Comparison of ENCODE assay signal across 26 mouse cellular contexts in genomic region chr11:22815877-22816276, GRCm38 (mm10). TPM values are rescaled to one million over a fixed set of nuclear protein-coding genes. Genes with fewer than 3 reads are reported as not detected.
DNase-seq lines count a peak whose midpoint lies in the region; ATAC-seq and TF ChIP-seq lines count a peak whose summit lies in the region.
"Had no signal": no experiment of that assay in that cellular context is flagged by ENCODE, and none has a peak within 500 bp of the region (broad histone marks: within the 10 kb centered on the region; RNA-seq: fewer than 3 reads in every experiment).

No protein-coding gene starts in this region.

- no peak for TF ChIP-seq CTCF in cerebellum, adult 2 months (IDR thresholded peaks at IDR 0.05; ENCODE audit: borderline replicate concordance, insufficient read depth, low read depth, low read length)
- TF ChIP-seq CTCF in hindbrain, postnatal 0 days (IDR thresholded peaks at IDR 0.05; ENCODE audit: low read depth): no peak

- H3K27ac ChIP-seq in cerebellum, adult 2 months (ENCODE audit: insufficient read depth, low read length): peak overlapping the region; percentile 21; the same call in 1 of the 2 replicates
- no peak overlapping the region for H3K27ac ChIP-seq in hindbrain, postnatal 0 days
- H3K27ac ChIP-seq in hindbrain, embryonic 13.5 days: no peak overlapping the region
- no peak overlapping the region for H3K27ac ChIP-seq in hindbrain, embryonic 12.5 days
- H3K27ac ChIP-seq: forebrain, embryonic 10.5 days; left cerebral cortex, adult 2 months; limb, embryonic 15.5 days; liver, embryonic 15.5 days; neural tube, embryonic 15.5 days had no signal

- 78% methylated on average over 7 of the region's 7 CpGs for WGBS in cerebellum, adult 2 months
- WGBS in hindbrain, postnatal 0 days: 79% methylated on average over 7 of the region's 7 CpGs
- WGBS in hindbrain, embryonic 13.5 days: 92% methylated on average over 7 of the region's 7 CpGs
- 87% methylated on average over 7 of the region's 7 CpGs for WGBS in hindbrain, embryonic 12.5 days

- no peak for DNase-seq in cerebellum, adult 2 months
- no peak for DNase-seq in cerebellum, postnatal 4 days (ENCODE audit: low spot score in 2 of 2)
- peak; percentile 84 for DNase-seq in A20 (ENCODE audit: low read depth, low spot score)
- DNase-seq in induced T-regulatory cell, adult 2 months (ENCODE audit: low read depth): peak; percentile 60
- peak; percentile 66 to 74 for DNase-seq in thymus, postnatal 10 days (ENCODE audit: low spot score in 2 of 2)
- no peak for DNase-seq in hindbrain, postnatal 0 days (ENCODE audit: low spot score)
- DNase-seq: adrenal gland, postnatal 14 days; cerebellum, adult 11 months; cerebellum, postnatal 10 days; gastrocnemius, postnatal 36 days; heart, postnatal 36 days; kidney, postnatal 36 days; left cerebral cortex, postnatal 4 days; lung, postnatal 4 days; right cerebral cortex, adult 18-20 months; right cerebral cortex, postnatal 4 days had no signal

- H3K9ac ChIP-seq in hindbrain, postnatal 0 days (replicated peaks; ENCODE audit: low read length): no peak overlapping the region
- H3K9ac ChIP-seq in hindbrain, embryonic 13.5 days: no peak overlapping the region
- no peak overlapping the region for H3K9ac ChIP-seq in hindbrain, embryonic 12.5 days
- H3K9ac ChIP-seq: limb, embryonic 15.5 days; liver, embryonic 15.5 days; neural tube, embryonic 15.5 days had no signal

- no peaks in the 10 kb centered on the region for H3K36me3 ChIP-seq in hindbrain, postnatal 0 days (ENCODE audit: insufficient read depth, low read length)
- H3K36me3 ChIP-seq in hindbrain, embryonic 13.5 days: no peaks in the 10 kb centered on the region
- no peaks in the 10 kb centered on the region for H3K36me3 ChIP-seq in hindbrain, embryonic 12.5 days
- H3K36me3 ChIP-seq: forebrain, embryonic 10.5 days; limb, embryonic 15.5 days; liver, embryonic 15.5 days; neural tube, embryonic 15.5 days had no signal

- no peaks in the 10 kb centered on the region; the same call in 1 of the 2 replicates for H3K27me3 ChIP-seq in cerebellum, adult 2 months (ENCODE audit: control insufficient read depth, insufficient read depth, low read length)
- H3K27me3 ChIP-seq in hindbrain, postnatal 0 days (ENCODE audit: insufficient read depth, low read length): no peaks in the 10 kb centered on the region
- 0 out of 2 replicates have a peak, but pooled peaks cover under 1% of the 10 kb centered on the region for H3K27me3 ChIP-seq in hindbrain, embryonic 13.5 days
- no peaks in the 10 kb centered on the region for H3K27me3 ChIP-seq in hindbrain, embryonic 12.5 days
- H3K27me3 ChIP-seq: limb, embryonic 15.5 days; liver, embryonic 15.5 days; neural tube, embryonic 15.5 days had no signal

- H3K9me3 ChIP-seq in hindbrain, postnatal 0 days (ENCODE audit: low read length): no peaks in the 10 kb centered on the region
- no peaks in the 10 kb centered on the region for H3K9me3 ChIP-seq in hindbrain, embryonic 13.5 days
- no peaks in the 10 kb centered on the region for H3K9me3 ChIP-seq in hindbrain, embryonic 12.5 days (replicated peaks)
- H3K9me3 ChIP-seq: forebrain, embryonic 10.5 days; limb, embryonic 15.5 days; liver, embryonic 15.5 days; neural tube, embryonic 15.5 days had no signal

- no peak overlapping the region for H3K4me3 ChIP-seq in cerebellum, adult 2 months (replicated peaks; ENCODE audit: insufficient read depth, low read depth, low read length)
- H3K4me3 ChIP-seq in hindbrain, postnatal 0 days (ENCODE audit: low read length): no peak overlapping the region
- H3K4me3 ChIP-seq in hindbrain, embryonic 13.5 days: no peak overlapping the region
- no peak overlapping the region for H3K4me3 ChIP-seq in hindbrain, embryonic 12.5 days
- H3K4me3 ChIP-seq: forebrain, embryonic 10.5 days; left cerebral cortex, adult 2 months; limb, embryonic 15.5 days; liver, embryonic 15.5 days; neural tube, embryonic 15.5 days had no signal

- no peaks in the 10 kb centered on the region for H3K4me1 ChIP-seq in cerebellum, adult 2 months (ENCODE audit: control insufficient read depth, insufficient read depth, low read length)
- no peaks in the 10 kb centered on the region for H3K4me1 ChIP-seq in hindbrain, postnatal 0 days (ENCODE audit: insufficient read depth, low read length)
- H3K4me1 ChIP-seq in hindbrain, embryonic 13.5 days (replicated peaks): no peaks in the 10 kb centered on the region
- H3K4me1 ChIP-seq in hindbrain, embryonic 12.5 days: no peaks in the 10 kb centered on the region
- H3K4me1 ChIP-seq: forebrain, embryonic 10.5 days; limb, embryonic 15.5 days; neural tube, embryonic 15.5 days had no signal

- ATAC-seq in hindbrain, postnatal 0 days: no peak
- no peak for ATAC-seq in hindbrain, embryonic 13.5 days (ENCODE audit: low FRiP score)
- ATAC-seq in hindbrain, embryonic 12.5 days (ENCODE audit: low FRiP score): no peak
- ATAC-seq: forebrain, embryonic 16.5 days; hindbrain, embryonic 16.5 days; intestine, postnatal 0 days had no signal

- no peak overlapping the region for H3K4me2 ChIP-seq in hindbrain, postnatal 0 days (ENCODE audit: low read depth, low read length)
- H3K4me2 ChIP-seq in hindbrain, embryonic 13.5 days: no peak overlapping the region
- no peak overlapping the region for H3K4me2 ChIP-seq in hindbrain, embryonic 12.5 days (replicated peaks)
- H3K4me2 ChIP-seq: limb, embryonic 15.5 days; liver, embryonic 15.5 days; neural tube, embryonic 15.5 days had no signal

- no peak for TF ChIP-seq POLR2A in cerebellum, adult 2 months (IDR thresholded peaks at IDR 0.05; ENCODE audit: borderline replicate concordance, insufficient read depth, low read length)

RNA-seq across cellular contexts. Expression of gene B3gnt2, which starts 44.9 kb away (rescaled TPM):
- polyA plus RNA-seq in cerebellum, adult 2 months (2012; rRNA removed): 7.1 and 8.7 TPM in 2 replicates
- total RNA-seq in hindbrain, postnatal 0 days (2014; rRNA removed): 4.8 and 9.2 TPM in 2 replicates
- 2.9 and 4.5 TPM in 2 replicates for polyA plus RNA-seq in hindbrain, postnatal 0 days (2015; fragmentation: Nextera tagmentation; extraction: Ambion mirVana)
- polyA plus RNA-seq in hindbrain, embryonic 13.5 days (2015; fragmentation: Nextera tagmentation; extraction: Ambion mirVana): 1.1 and 1.5 TPM in 2 replicates
- 3.4 and 4.7 TPM in 2 replicates for polyA plus RNA-seq in hindbrain, embryonic 12.5 days (2016; fragmentation: Nextera tagmentation; extraction: Ambion mirVana)

Comparison
In these comparisons a context has a peak if more than half of its experiments do, and no peak if none do; other contexts are left out.
1. DNase-seq: peak in A20 (single experiment), induced T-regulatory cell, adult 2 months (single experiment) and thymus, postnatal 10 days (2 of 2); none in cerebellum, adult 2 months (0 of 2), cerebellum, postnatal 4 days (0 of 2) and hindbrain, postnatal 0 days (single experiment).